Mouse (Mus musculus): Measurements from ENCODE around the gene Myl6b.
A peak's percentile ranks its signal among the peaks of the same experiment; 100 is the strongest.

Gene Myl6b

GRCm38 (mm10) chr10:128498590-128498989 is at the start of gene Myl6b:
Gene Myl6b (minus strand): TSS chr10:128498685.
- peak; percentile 94 for DNase-seq (ENCODE audit: low read depth)

GRCm38 (mm10) chr10:128547361-128548032 is 49.0 kb upstream of the Myl6b start, which contains the start of gene Zc3h10:
Gene Zc3h10 (minus strand): TSS chr10:128547774.
- peak; percentile 96 for DNase-seq (ENCODE audit: low read depth)

GRCm38 (mm10) chr10:128546787-128547186 is 48.3 kb upstream of the Myl6b start:
- DNase-seq (ENCODE audit: low read depth) = no peak

- DNase-seq (ENCODE audit: low read depth) = peak; percentile 40
These were observed 47.9 kb upstream of the Myl6b start for GRCm38 (mm10) chr10:128546361-128546760.

- DNase-seq (ENCODE audit: low read depth) = no peak
These were observed 47.0 kb upstream of the Myl6b start for GRCm38 (mm10) chr10:128545570-128545898.

GRCm38 (mm10) chr10:128544674-128545569 is 46.4 kb upstream of the Myl6b start:
- no peak for DNase-seq (ENCODE audit: low read depth)

- DNase-seq (ENCODE audit: low read depth) = no peak
These were observed 45.7 kb upstream of the Myl6b start for GRCm38 (mm10) chr10:128544151-128544657.

GRCm38 (mm10) chr10:128543100-128543499 is 44.6 kb upstream of the Myl6b start:
- DNase-seq (ENCODE audit: low read depth) = no peak

- no peak for DNase-seq (ENCODE audit: low read depth)
These were observed 39.9 kb upstream of the Myl6b start for GRCm38 (mm10) chr10:128538340-128538870.

GRCm38 (mm10) chr10:128536266-128536940 is 37.9 kb upstream of the Myl6b start:
- DNase-seq (ENCODE audit: low read depth) = peak; percentile 98

GRCm38 (mm10) chr10:128535624-128536265 is 37.3 kb upstream of the Myl6b start:
- DNase-seq (ENCODE audit: low read depth) = no peak

- DNase-seq (ENCODE audit: low read depth) = no peak
These were observed 36.7 kb upstream of the Myl6b start for GRCm38 (mm10) chr10:128535206-128535605.

- DNase-seq (ENCODE audit: low read depth) = no peak
These were observed 28.2 kb upstream of the Myl6b start for GRCm38 (mm10) chr10:128526366-128527356.

- peak; percentile 97 for DNase-seq (ENCODE audit: low read depth)
These were observed 27.3 kb upstream of the Myl6b start, which contains the start of gene Esyt1 for GRCm38 (mm10) chr10:128525671-128526308. Gene Esyt1 (minus strand): TSS chr10:128525871.

- DNase-seq (ENCODE audit: low read depth) = peak; percentile 55
These were observed 26.5 kb upstream of the Myl6b start for GRCm38 (mm10) chr10:128524732-128525662.

- DNase-seq (ENCODE audit: low read depth) = no peak
These were observed 25.7 kb upstream of the Myl6b start for GRCm38 (mm10) chr10:128524111-128524731.

GRCm38 (mm10) chr10:128522351-128522750 is 23.9 kb upstream of the Myl6b start:
- no peak for DNase-seq (ENCODE audit: low read depth)

- no peak for DNase-seq (ENCODE audit: low read depth)
These were observed 22.1 kb upstream of the Myl6b start for GRCm38 (mm10) chr10:128520591-128520990.

Measured in c-Kit-positive CD71-negative TER-119-negative erythroid progenitor cells, embryonic 14.5 days (primary cell).